Mouse (Mus musculus): ENCODE data around the gene Asl.
"Not testable (repeated sequence)": the region's sequence is repeated elsewhere in the genome, so short reads cannot be mapped to it uniquely, and the experiment has no call there.

DNA sequence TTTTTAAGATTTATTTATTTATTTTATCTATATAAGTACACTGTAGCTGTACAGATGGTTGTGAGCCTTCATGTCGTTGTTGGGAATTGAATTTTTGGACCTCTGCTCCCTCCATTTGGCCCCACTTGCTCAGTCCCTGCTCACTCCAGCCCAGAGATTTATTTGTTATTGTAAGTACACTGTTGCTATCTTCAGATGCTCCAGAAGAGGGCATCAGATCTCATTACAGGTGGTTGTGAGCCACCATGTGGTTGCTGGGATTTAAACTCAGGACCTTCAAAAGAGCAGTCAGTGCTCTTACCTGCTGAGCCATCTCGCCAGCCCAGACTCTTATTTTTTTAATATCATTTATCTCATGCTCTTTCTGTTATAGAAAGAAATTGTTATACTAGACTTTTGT, 7.3 kb upstream of the Asl start:
- TF ChIP-seq ZC3H11A (IDR thresholded peaks at IDR 0.05; ENCODE audit: borderline replicate concordance, low read depth, low read length); MAFK (IDR thresholded peaks at IDR 0.05; ENCODE audit: insufficient read depth, low read depth, low read length); HCFC1 (IDR thresholded peaks at IDR 0.05; ENCODE audit: borderline replicate concordance, insufficient read depth, low read length); ZNF384 (IDR thresholded peaks at IDR 0.05; ENCODE audit: low read depth, low read length); CHD2 (IDR thresholded peaks at IDR 0.05; ENCODE audit: low read depth, low read length): not testable (repeated sequence)

All from ES-E14 (cell line).